Mouse (Mus musculus) stomach, embryonic 15.5 days (tissue): Measurements from ENCODE around the gene Stxbp4. TPM values are rescaled to one million over a fixed set of nuclear protein-coding genes. Genes with fewer than 3 reads are reported as not detected.

Source experiments
- ATAC-seq: fragments of 200-750 bp; cut with Nextera tagmentation; 2 replicates; pipeline ENCODE4 v1.8.0; 2017; ENCODE audit warnings: low read depth, moderate number of reproducible peaks, moderate TSS enrichment; ENCODE audit not compliant: insufficient read depth, low FRiP score
- H3K27ac ChIP-seq: fragments of 300-500 bp; sonication (generic); 2 replicates; pipeline ENCODE4 v1.5.1; 2015; ENCODE audit warnings: mild to moderate bottlenecking, inconsistent platforms
- H3K27me3 ChIP-seq: fragments of 300-500 bp; sonication (generic); replicated peaks from 2 replicates; pipeline ENCODE4 v1.6.1; 2015; ENCODE audit warnings: inconsistent platforms
- H3K36me3 ChIP-seq: fragments of 300-500 bp; sonication (generic); 2 replicates; pipeline ENCODE4 v1.6.1; 2015; ENCODE audit warnings: inconsistent platforms
- H3K4me1 ChIP-seq: fragments of 300-500 bp; sonication (generic); 2 replicates; pipeline ENCODE4 v1.6.1; 2015; ENCODE audit warnings: inconsistent platforms
- H3K4me2 ChIP-seq: fragments of 300-500 bp; sonication (generic); 2 replicates; pipeline ENCODE4 v1.6.1; 2015; ENCODE audit warnings: mild to moderate bottlenecking, inconsistent platforms
- H3K4me3 ChIP-seq: fragments of 300-500 bp; sonication (generic); replicated peaks from 2 replicates; pipeline ENCODE4 v1.5.1; 2015; ENCODE audit warnings: inconsistent platforms
- H3K9ac ChIP-seq: fragments of 300-500 bp; sonication (generic); 2 replicates; pipeline ENCODE4 v1.6.1; 2015; ENCODE audit warnings: inconsistent platforms
- H3K9me3 ChIP-seq: fragments of 300-500 bp; sonication (generic); 2 replicates; pipeline ENCODE4 v1.6.1; 2016; ENCODE audit warnings: inconsistent platforms
- WGBS: fragments of 180-500 bp; shearing (Covaris S2); methylation state at CpG from one replicate; pipeline ENCODE4 v1.1.7; 2015; 5-methylcytosine and 5-hydroxymethylcytosine counted together
- polyA plus RNA-seq: library from polyadenylated mRNA; unstranded; fragments of >200 nt; fragmentation: Nextera tagmentation; extraction: Ambion mirVana; gene quantifications from 2 replicates; pipeline ENCODE4 v1.2.1, GENCODE M21; 2015

Stxbp4 gene
- polyA plus RNA-seq, 1 experiment from 2014 or later = 15.4 TPM

GRCm38 (mm10) chr11:90548560-90548959 lies 89.3 kb downstream of the Stxbp4 start:
- 43% methylated on average over 13 of the region's 13 CpGs for whole genome bisulfite sequencing
- H3K27me3 ChIP-seq = no peaks in the 10 kb centered on the region
- no peak overlapping the region for H3K27ac ChIP-seq
- H3K4me1 ChIP-seq = no peaks in the 10 kb centered on the region
- H3K36me3 ChIP-seq = no peaks in the 10 kb centered on the region; the same call in 1 of the 2 replicates
- H3K9ac ChIP-seq = no peak overlapping the region
- no peak overlapping the region for H3K4me3 ChIP-seq
- no peak overlapping the region for H3K4me2 ChIP-seq
- ATAC-seq = no peak
- H3K9me3 ChIP-seq = no peaks in the 10 kb centered on the region

DNA sequence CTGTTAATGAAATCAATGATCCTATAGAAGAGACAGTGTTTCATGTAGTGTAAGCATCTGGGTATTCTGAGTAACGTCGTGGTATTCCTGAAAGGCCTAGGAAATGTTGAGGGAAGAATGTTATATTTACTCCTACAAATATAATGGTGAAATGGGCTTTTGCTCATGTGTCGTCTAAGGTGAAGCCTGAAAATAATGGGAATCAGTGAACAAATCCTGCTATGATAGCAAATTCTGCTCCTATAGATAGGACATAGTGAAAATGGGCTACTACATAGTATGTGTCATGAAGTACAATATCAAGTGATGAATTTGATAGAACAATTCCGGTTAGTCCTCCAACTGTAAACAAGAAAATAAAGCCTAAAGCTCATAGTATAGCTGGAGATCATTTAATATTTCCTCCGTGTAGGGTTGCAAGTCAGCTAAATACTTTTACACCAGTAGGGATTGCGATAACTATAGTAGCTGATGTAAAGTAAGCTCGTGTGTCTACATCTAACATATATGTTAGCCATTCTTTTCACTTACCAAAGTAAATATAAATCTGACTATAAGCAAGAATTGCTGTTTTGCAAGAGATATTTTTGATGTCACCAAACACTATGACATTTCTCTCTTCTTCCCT lies 99.1 kb downstream of the Stxbp4 start:
- Histone ChIP-seq H3K4me2 (no peak overlapping the region), H3K27ac (no peak overlapping the region), H3K9me3 (no peaks in the 10 kb centered on the region), H3K27me3 (no peaks in the 10 kb centered on the region), H3K4me1 (no peaks in the 10 kb centered on the region), H3K4me3 (no peak overlapping the region), H3K36me3 (no peaks in the 10 kb centered on the region), H3K9ac (no peak overlapping the region)
- 93% methylated on average over 7 of the region's 7 CpGs for WGBS
- no peak for ATAC-seq

DNA sequence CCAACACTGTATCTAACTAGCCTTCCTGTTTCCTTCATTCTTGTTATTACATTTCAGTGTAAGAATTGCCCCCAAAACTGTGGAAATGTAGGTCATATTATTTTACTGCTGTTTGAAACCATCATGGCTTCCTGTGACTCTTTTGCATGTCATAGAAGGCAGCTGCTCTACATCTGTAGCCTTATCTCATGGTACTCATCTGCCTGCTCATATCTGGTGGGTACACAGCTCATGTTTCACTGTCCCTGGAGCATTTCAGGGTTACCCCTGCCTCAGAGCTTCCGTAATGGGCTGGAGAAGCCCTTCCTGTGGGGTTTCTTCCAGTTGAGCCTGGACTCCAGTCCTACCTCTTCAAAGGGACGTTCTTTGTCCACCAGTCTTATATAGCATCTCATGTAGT lies 112.6 kb downstream of the Stxbp4 start:
- H3K4me1 ChIP-seq = no peaks in the 10 kb centered on the region
- no peaks in the 10 kb centered on the region for H3K36me3 ChIP-seq
- H3K4me2 ChIP-seq = no peak overlapping the region
- H3K27me3 ChIP-seq = no peaks in the 10 kb centered on the region
- ATAC-seq = no peak
- no peak overlapping the region for H3K9ac ChIP-seq
- H3K27ac ChIP-seq = no peak overlapping the region
- 69% methylated on average over 2 of the region's 2 CpGs for WGBS
- no peak overlapping the region for H3K4me3 ChIP-seq
- no peaks in the 10 kb centered on the region for H3K9me3 ChIP-seq

GRCm38 (mm10) chr11:90521040-90521439 lies 116.8 kb downstream of the Stxbp4 start:
- Histone ChIP-seq H3K27ac (no peak overlapping the region), H3K9me3 (no peaks in the 10 kb centered on the region), H3K36me3 (no peaks in the 10 kb centered on the region), H3K4me2 (no peak overlapping the region), H3K4me3 (no peak overlapping the region), H3K9ac (no peak overlapping the region), H3K27me3 (no peaks in the 10 kb centered on the region), H3K4me1 (no peaks in the 10 kb centered on the region)
- no peak for ATAC-seq
- 62% methylated on average over 8 of the region's 8 CpGs for WGBS

DNA sequence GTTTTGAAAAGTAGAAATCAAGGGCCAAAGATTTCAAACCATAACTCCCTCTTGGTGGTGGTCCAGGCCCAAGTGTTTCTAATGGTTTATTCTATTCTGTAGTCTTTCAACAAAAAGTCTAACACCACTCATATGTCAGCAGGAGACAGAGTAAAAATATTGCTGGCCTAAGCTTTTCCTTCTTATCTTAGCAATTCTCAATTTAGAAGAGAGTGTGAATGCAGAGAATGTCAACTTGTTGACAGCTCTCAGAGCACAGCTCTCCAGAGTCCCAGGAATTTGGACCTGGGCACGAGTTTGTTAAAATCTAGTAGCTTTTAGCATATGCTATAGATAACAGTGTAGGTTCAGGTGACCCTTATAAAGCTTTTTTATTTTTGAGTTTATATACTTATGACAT lies 120.1 kb downstream of the Stxbp4 start:
- WGBS = 67% methylated on average over 1 of the region's 1 CpGs
- H3K4me1 ChIP-seq = no peaks in the 10 kb centered on the region
- ATAC-seq = no peak

DNA sequence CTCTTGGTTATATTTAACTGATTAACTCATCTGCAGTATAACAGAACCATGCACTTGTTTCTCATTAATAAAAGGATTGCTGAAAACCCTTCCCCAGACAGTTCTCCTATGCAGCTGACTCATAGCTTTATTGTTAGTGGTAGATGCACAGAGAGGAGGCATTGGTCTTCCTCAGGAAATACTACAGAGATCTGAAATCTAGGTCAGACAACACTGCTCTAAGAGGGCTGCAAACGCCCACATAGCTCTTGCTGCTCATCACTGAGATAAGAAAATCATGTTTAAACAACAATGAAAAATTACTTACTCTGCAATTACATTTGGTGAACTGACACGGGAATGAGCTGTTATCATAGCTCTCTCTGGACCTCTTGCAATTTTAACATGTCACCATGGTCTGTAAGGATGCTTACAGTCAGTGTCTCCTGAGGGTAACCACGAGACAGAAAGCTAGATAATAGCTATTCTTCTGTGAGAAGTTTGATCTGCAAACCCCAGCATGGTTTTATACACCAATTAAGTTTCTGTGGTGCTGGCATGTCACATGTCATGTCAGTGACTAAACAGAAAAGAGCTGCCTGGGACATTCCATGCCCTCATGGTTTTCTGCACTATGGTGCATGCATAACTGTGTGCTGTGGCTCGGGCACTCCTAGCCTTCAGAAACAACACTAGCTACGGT lies 125.2 kb downstream of the Stxbp4 start:
- Histone ChIP-seq H3K4me2 (no peak overlapping the region), H3K9ac (no peak overlapping the region), H3K36me3 (no peaks in the 10 kb centered on the region), H3K9me3 (no peaks in the 10 kb centered on the region), H3K4me3 (no peak overlapping the region), H3K27me3 (no peaks in the 10 kb centered on the region), H3K27ac (no peak overlapping the region), H3K4me1 (no peaks in the 10 kb centered on the region)
- 62% methylated on average over 5 of the region's 5 CpGs for WGBS
- no peak for ATAC-seq

More for the DNA sequence above, 120.1 kb downstream of the Stxbp4 start:
- Histone ChIP-seq H3K27ac (no peak overlapping the region), H3K36me3 (no peaks in the 10 kb centered on the region), H3K9me3 (no peaks in the 10 kb centered on the region), H3K27me3 (no peaks in the 10 kb centered on the region), H3K4me2 (no peak overlapping the region), H3K4me3 (no peak overlapping the region), H3K9ac (no peak overlapping the region)

GRCm38 (mm10) chr11:90501846-90502245 lies 136.0 kb downstream of the Stxbp4 start:
- Histone ChIP-seq H3K27ac (no peak overlapping the region), H3K4me3 (no peak overlapping the region), H3K4me1 (no peaks in the 10 kb centered on the region), H3K9ac (no peak overlapping the region), H3K27me3 (no peaks in the 10 kb centered on the region), H3K4me2 (no peak overlapping the region), H3K36me3 (no peaks in the 10 kb centered on the region), H3K9me3 (no peaks in the 10 kb centered on the region)
- 63% methylated on average over 4 of the region's 4 CpGs for WGBS
- ATAC-seq = no peak

- Histone ChIP-seq H3K9me3 (no peaks in the 10 kb centered on the region), H3K36me3 (no peaks in the 10 kb centered on the region), H3K9ac (no peak overlapping the region), H3K27ac (no peak overlapping the region), H3K27me3 (no peaks in the 10 kb centered on the region), H3K4me3 (no peak overlapping the region), H3K4me1 (no peaks in the 10 kb centered on the region), H3K4me2 (no peak overlapping the region)
- ATAC-seq = no peak
- 93% methylated on average over 6 of the region's 6 CpGs for WGBS
Measured at GRCm38 (mm10) chr11:90499918-90500317, 138.0 kb downstream of the Stxbp4 start.

GRCm38 (mm10) chr11:90498461-90498860 lies 139.4 kb downstream of the Stxbp4 start:
- ATAC-seq = no peak
- H3K9ac ChIP-seq = no peak overlapping the region
- 53% methylated on average over 5 of the region's 5 CpGs for WGBS
- no peaks in the 10 kb centered on the region for H3K36me3 ChIP-seq
- H3K27me3 ChIP-seq = no peaks in the 10 kb centered on the region
- H3K27ac ChIP-seq = no peak overlapping the region
- no peak overlapping the region for H3K4me2 ChIP-seq
- no peak overlapping the region for H3K4me3 ChIP-seq
- H3K9me3 ChIP-seq = no peaks in the 10 kb centered on the region
- no peaks in the 10 kb centered on the region for H3K4me1 ChIP-seq

DNA sequence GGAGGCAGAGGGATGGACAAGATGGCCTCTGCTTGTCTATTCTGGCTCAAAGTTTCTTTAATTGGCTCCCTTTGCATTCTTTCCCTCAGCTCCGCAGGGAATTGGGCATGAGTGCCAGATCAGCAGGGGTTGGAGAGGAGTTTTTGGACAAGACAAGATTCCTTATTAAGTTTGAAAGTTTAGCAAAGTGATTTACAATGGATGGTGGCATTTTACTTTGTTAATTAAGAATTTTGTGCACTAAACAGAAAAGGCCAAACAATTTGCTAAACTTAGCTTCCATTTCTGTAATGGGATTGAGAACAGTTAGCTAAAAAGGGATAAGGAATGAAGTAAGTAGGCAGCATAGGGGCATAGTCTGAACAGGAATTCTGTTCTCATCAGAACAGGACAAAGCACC lies 142.9 kb downstream of the Stxbp4 start:
- Histone ChIP-seq H3K36me3 (no peaks in the 10 kb centered on the region), H3K9me3 (no peaks in the 10 kb centered on the region), H3K4me1 (no peaks in the 10 kb centered on the region), H3K4me3 (no peak overlapping the region), H3K4me2 (no peak overlapping the region), H3K9ac (no peak overlapping the region), H3K27ac (no peak overlapping the region), H3K27me3 (no peaks in the 10 kb centered on the region)
- ATAC-seq = no peak
- WGBS = 80% methylated on average over 1 of the region's 1 CpGs

DNA sequence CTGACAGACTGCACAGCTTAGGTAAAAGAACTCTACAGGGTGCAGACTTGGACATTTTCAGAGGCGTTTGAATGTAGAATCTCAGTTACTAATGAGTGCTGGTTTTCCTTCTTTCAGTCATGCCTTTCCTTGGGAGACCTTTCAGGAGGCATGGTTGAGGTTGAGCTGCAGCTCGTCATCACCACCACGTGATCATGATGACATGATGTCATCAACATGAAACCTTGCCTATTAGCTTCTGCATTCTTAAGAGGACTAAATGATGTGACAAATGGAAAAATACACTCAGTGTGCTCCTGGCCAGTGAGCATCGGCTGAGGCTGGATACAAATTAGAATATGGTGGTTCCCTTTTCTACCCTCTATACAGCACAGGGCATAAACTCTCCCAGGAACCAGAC lies 145.4 kb downstream of the Stxbp4 start:
- 90% methylated on average over 4 of the region's 4 CpGs for WGBS
- no peaks in the 10 kb centered on the region for H3K27me3 ChIP-seq

GRCm38 (mm10) chr11:90489166-90489565 lies 148.7 kb downstream of the Stxbp4 start:
- no peaks in the 10 kb centered on the region for H3K36me3 ChIP-seq
- H3K4me3 ChIP-seq = no peak overlapping the region
- H3K4me2 ChIP-seq = no peak overlapping the region
- H3K27me3 ChIP-seq = no peaks in the 10 kb centered on the region
- H3K9ac ChIP-seq = no peak overlapping the region
- ATAC-seq = no peak
- WGBS = 86% methylated on average over 10 of the region's 10 CpGs
- no peaks in the 10 kb centered on the region for H3K4me1 ChIP-seq
- no peak overlapping the region for H3K27ac ChIP-seq
- H3K9me3 ChIP-seq = no peaks in the 10 kb centered on the region

More for the DNA sequence above, 145.4 kb downstream of the Stxbp4 start:
- Histone ChIP-seq H3K36me3 (no peaks in the 10 kb centered on the region), H3K4me1 (no peaks in the 10 kb centered on the region), H3K4me3 (no peak overlapping the region), H3K9ac (no peak overlapping the region), H3K9me3 (no peaks in the 10 kb centered on the region), H3K4me2 (no peak overlapping the region), H3K27ac (no peak overlapping the region)
- ATAC-seq = no peak
